Mouse (Mus musculus): ENCODE measurements at regions not wholly inside any gene's neighbourhood (a gene's known extent, or its start where the extent isn't known, plus 50 kb on each side); places are given as distances from the start of the nearest gene placed in this dataset.

DNA sequence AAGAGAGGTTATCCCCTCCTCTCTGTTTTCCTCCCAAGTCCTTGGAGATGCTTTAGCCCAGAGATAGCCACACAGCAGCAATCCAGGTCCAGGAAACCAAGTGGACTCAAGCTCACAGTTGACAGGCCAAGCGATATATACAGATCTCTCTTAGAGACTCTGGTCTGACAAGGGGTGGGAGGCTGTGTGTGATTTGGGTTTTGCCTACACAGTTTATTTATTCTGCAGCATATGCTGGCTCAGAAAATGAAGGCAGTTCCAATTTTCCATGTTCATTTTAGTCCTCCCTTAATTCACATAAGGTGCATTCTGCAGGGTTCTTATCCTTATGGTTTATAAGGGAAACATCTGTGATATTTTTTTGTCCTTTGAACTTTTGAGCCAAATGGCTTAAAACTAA is 595.0 kb upstream of the Apob start:
- H3K9me3 ChIP-seq = no peaks in the 10 kb centered on the region
- 92% methylated on average over 1 of the region's 1 CpGs for WGBS
- H3K27ac ChIP-seq = no peak overlapping the region
- ATAC-seq (ENCODE audit: low FRiP score, low read depth) = no peak
- H3K4me2 ChIP-seq (replicated peaks) = no peak overlapping the region
- H3K27me3 ChIP-seq = no peaks in the 10 kb centered on the region
- H3K9ac ChIP-seq = no peak overlapping the region
- no peaks in the 10 kb centered on the region for H3K36me3 ChIP-seq
- no peak overlapping the region for H3K4me3 ChIP-seq
- no peaks in the 10 kb centered on the region for H3K4me1 ChIP-seq

DNA sequence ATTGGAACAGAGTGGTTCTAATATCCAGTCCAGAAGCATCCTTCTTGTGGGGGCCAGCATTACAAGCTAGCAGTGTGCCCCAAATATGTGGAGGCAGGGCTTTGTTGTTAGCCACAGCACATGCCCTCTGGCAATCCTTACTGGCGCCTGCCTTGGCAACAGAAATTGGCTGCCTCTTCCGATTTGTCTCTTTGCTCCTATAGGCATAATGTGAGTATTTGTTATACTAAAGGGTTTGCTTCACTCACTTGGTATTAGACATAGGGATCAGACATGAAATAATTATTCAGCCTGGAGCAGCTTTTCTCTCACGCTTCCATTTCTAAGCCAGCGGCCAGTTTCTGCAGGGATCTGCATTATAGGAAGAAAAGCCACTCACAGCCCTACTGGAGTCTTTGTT is 573.6 kb upstream of the Apob start:
- no peaks in the 10 kb centered on the region for H3K27me3 ChIP-seq
- no peaks in the 10 kb centered on the region for H3K9me3 ChIP-seq
- H3K4me1 ChIP-seq = no peaks in the 10 kb centered on the region
- 86% methylated on average over 4 of the region's 4 CpGs for WGBS
- H3K4me3 ChIP-seq = no peak overlapping the region
- H3K9ac ChIP-seq = no peak overlapping the region
- no peaks in the 10 kb centered on the region for H3K36me3 ChIP-seq
- H3K4me2 ChIP-seq (replicated peaks) = no peak overlapping the region
- no peak overlapping the region for H3K27ac ChIP-seq
- no peak for ATAC-seq (ENCODE audit: low FRiP score, low read depth)

DNA sequence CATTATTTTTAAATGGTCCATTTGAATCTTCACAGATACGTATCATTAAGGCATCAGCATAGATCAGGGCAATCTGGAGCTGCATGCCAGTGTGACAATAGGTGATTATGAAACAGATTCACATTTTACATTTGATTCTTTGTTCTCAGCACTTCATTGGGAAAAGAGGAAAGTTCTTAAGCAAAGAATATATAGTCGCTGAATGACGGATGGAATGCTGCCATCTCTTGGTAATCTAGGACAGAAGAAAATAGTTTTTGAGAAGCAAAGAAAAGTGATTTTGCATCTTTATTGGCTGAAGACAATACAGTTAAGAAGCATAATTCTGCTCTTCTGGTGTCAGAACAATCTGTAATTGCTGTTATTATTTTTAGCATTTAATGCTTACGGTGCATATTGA is 565.6 kb upstream of the Apob start:
- 90% methylated on average over 4 of the region's 4 CpGs for WGBS
- Histone ChIP-seq H3K36me3 (no peaks in the 10 kb centered on the region), H3K9me3 (no peaks in the 10 kb centered on the region), H3K4me2 (replicated peaks) (no peak overlapping the region), H3K27me3 (no peaks in the 10 kb centered on the region), H3K27ac (no peak overlapping the region), H3K4me3 (no peak overlapping the region), H3K4me1 (no peaks in the 10 kb centered on the region), H3K9ac (no peak overlapping the region)
- ATAC-seq (ENCODE audit: low FRiP score, low read depth) = no peak

DNA sequence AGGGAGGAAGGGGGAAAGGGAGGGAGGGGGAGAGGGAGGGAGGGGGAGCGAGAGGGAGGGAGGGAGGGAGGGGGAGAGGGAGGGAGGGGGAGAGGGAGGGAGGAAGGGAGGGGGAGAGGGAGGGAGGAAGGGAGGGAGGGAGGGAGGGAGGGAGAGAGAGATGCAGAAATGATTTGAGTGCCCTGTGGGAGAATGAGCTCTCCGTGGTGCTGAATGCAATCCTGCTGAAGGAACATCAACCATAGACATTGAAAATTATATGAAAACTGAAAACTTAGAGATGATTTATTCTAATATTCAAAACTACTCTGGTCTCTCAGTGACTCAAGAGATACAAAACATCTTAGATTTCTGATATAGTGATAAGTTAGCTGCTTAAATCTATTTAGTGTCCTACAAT is 557.2 kb upstream of the Apob start:
- no peak overlapping the region for H3K4me2 ChIP-seq (replicated peaks)
- 13% methylated on average over 1 of the region's 2 CpGs for WGBS
- H3K36me3 ChIP-seq = no peaks in the 10 kb centered on the region
- H3K9me3 ChIP-seq = no peaks in the 10 kb centered on the region
- H3K27ac ChIP-seq = no peak overlapping the region
- no peak overlapping the region for H3K9ac ChIP-seq
- H3K4me3 ChIP-seq = no peak overlapping the region
- no peaks in the 10 kb centered on the region for H3K4me1 ChIP-seq
- H3K27me3 ChIP-seq = no peaks in the 10 kb centered on the region
- no peak for ATAC-seq (ENCODE audit: low FRiP score, low read depth)

DNA sequence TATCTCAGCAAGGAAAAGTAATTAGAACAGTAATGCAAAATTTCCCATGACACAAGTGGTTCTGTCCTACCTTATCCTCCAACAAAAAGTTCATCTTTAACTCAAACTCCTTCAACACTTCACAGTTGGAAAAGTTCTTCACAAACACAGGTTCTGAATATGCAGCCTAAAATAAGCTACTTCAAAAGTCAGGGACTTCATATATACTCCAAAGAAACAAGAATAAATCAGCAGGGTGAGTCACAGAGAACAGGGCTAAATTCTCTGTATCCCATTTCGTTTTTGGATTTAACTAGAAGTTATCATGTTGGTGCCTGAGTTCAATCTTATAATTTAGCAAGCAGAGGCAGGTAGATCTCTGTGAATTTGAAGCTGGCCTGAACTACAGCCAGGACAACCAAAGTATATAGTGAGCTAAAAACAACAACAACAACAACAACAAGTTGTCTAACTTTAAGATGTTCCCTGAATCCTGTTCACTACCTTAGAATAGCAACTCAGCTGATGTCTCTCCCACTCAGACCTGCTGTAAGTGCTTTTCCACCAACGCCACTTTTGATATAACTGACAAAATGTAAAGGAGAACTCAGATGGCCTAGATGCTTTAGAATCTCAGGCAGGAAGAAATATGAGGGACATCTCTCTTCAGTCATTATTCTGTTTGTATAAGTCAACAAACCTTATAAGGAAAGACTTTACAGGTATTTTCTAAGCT is 555.5 kb upstream of the Apob start:
- 46% methylated on average over 2 of the region's 2 CpGs for WGBS
- H3K4me3 ChIP-seq = no peak overlapping the region
- no peaks in the 10 kb centered on the region for H3K4me1 ChIP-seq
- H3K9ac ChIP-seq = no peak overlapping the region
- H3K9me3 ChIP-seq = no peaks in the 10 kb centered on the region
- no peak overlapping the region for H3K27ac ChIP-seq
- no peak for ATAC-seq (ENCODE audit: low FRiP score, low read depth)
- no peak overlapping the region for H3K4me2 ChIP-seq (replicated peaks)
- no peaks in the 10 kb centered on the region for H3K36me3 ChIP-seq
- H3K27me3 ChIP-seq = no peaks in the 10 kb centered on the region

DNA sequence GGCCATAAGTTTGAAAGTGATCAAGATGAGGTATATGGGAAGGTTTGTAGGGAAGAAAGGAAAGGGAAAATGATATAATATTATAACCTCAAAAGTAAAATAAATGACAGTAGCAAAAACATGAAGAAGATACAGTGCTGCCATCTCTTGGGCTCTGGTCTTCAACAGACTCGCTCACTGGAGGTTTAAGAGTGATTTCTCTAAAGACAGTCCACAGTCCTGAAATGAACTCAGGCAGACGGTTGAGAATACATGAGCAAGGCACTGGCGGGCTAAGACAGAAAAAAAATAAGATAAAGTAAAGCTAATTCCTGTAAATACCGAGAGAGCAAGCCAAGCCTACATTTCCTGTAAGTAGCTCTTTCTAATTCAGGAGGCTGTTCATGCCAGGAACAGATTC is 546.5 kb upstream of the Apob start:
- Histone ChIP-seq H3K4me3 (no peak overlapping the region), H3K27me3 (no peaks in the 10 kb centered on the region), H3K4me1 (no peaks in the 10 kb centered on the region), H3K9me3 (no peaks in the 10 kb centered on the region), H3K4me2 (replicated peaks) (no peak overlapping the region), H3K27ac (no peak overlapping the region), H3K9ac (no peak overlapping the region), H3K36me3 (no peaks in the 10 kb centered on the region)
- ATAC-seq (ENCODE audit: low FRiP score, low read depth) = no peak
- WGBS = 73% methylated on average over 4 of the region's 4 CpGs

DNA sequence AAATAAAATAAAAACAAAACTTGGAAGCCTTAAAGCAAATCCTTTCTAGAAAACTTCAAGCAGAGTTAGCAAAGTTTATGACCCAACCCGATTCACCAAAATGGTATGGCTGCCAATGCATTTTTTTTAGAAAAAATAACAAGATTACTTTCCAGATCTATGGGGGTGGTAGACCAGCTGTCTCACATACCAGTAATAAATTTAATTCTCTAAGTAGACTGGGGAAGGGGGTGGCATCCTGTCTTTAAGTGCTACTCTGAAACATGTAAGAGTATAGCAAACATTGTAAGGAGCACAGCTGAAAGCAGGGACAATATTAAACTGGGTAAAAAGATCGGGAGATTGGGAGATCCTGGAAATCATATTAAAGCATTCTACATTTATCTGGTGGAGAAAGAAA is 532.2 kb upstream of the Apob start:
- WGBS = 75% methylated on average over 2 of the region's 2 CpGs
- no peak overlapping the region for H3K4me3 ChIP-seq
- no peak overlapping the region for H3K9ac ChIP-seq
- no peak overlapping the region for H3K4me2 ChIP-seq (replicated peaks)
- H3K9me3 ChIP-seq = no peaks in the 10 kb centered on the region
- H3K27me3 ChIP-seq = no peaks in the 10 kb centered on the region
- H3K4me1 ChIP-seq = no peaks in the 10 kb centered on the region
- no peak overlapping the region for H3K27ac ChIP-seq
- no peaks in the 10 kb centered on the region for H3K36me3 ChIP-seq
- no peak for ATAC-seq (ENCODE audit: low FRiP score, low read depth)

DNA sequence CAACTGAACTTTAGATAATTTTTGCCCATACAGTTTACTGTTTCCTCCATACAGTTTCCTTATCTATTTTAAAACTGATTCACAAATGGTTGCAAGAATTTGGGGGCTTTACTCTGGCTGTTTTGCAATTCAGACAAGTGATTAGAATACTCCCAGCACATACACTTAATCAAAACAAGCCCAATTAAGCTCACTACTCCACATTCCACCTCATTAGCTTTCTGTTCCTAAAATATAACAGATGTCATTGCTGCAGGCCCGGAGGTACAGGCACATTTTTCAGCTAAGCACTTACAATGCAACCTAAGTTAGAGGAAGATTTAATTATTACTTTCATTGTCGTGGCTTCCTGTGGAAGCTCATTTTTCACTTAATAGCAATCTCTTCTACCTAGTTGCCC is 526.9 kb upstream of the Apob start:
- H3K9me3 ChIP-seq = no peaks in the 10 kb centered on the region

DNA sequence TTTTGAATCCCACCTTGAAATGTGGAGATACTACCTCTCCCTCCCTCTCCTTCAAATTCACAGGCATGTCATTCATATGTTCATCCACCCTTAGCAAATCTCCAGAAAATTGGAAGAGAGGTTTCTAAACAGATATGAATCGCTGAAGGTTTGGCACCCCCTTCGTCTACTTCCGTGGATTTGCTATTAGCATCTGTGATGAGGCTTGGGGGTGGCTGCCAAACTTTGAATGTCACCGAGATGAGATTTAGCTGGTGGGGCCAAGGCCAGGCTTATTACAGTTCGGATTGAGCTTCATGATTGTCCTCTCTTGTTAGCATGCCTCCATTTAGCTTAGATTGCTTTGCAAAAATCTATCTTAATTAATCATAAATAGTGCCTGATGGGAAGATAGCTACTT is 520.4 kb upstream of the Apob start:
- H3K9ac ChIP-seq = no peak overlapping the region
- no peak for ATAC-seq (ENCODE audit: low FRiP score, low read depth)
- 86% methylated on average over 5 of the region's 5 CpGs for WGBS
- no peaks in the 10 kb centered on the region for H3K9me3 ChIP-seq
- H3K4me1 ChIP-seq = no peaks in the 10 kb centered on the region
- H3K4me2 ChIP-seq (replicated peaks) = no peak overlapping the region
- no peaks in the 10 kb centered on the region for H3K36me3 ChIP-seq
- H3K27ac ChIP-seq = no peak overlapping the region
- H3K27me3 ChIP-seq = no peaks in the 10 kb centered on the region
- no peak overlapping the region for H3K4me3 ChIP-seq

More for the DNA sequence above, 526.9 kb upstream of the Apob start:
- 2% methylated on average over 2 of the region's 2 CpGs for WGBS
- no peaks in the 10 kb centered on the region for H3K4me1 ChIP-seq
- no peak overlapping the region for H3K9ac ChIP-seq
- no peaks in the 10 kb centered on the region for H3K36me3 ChIP-seq
- no peak overlapping the region for H3K4me3 ChIP-seq
- H3K4me2 ChIP-seq (replicated peaks) = no peak overlapping the region
- no peak for ATAC-seq (ENCODE audit: low FRiP score, low read depth)
- no peaks in the 10 kb centered on the region for H3K27me3 ChIP-seq
- H3K27ac ChIP-seq = no peak overlapping the region

DNA sequence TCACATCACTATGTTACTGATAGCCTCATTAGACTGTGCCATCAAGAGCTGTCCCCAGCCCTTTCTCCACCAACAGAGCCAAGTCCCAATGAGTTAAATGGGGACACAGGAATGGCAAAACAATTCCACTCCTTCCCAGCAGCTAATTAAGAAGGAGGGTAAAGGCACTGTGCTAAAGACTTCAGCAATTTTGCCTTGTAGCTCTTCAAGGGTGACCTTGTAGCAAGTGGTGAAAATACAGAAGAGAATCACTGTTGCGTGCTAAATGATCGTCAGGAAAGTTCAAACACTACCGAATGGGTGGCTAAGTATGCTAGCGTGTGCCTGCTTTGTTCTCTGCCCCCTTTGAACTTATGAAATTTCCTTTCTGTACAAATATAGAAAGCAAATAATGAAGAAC is 519.9 kb upstream of the Apob start:
- no peak for ATAC-seq (ENCODE audit: low FRiP score, low read depth)
- no peak overlapping the region for H3K27ac ChIP-seq
- H3K9ac ChIP-seq = no peak overlapping the region
- no peaks in the 10 kb centered on the region for H3K36me3 ChIP-seq
- H3K4me2 ChIP-seq (replicated peaks) = no peak overlapping the region
- no peaks in the 10 kb centered on the region for H3K9me3 ChIP-seq
- no peak overlapping the region for H3K4me3 ChIP-seq
- H3K4me1 ChIP-seq = no peaks in the 10 kb centered on the region
- 86% methylated on average over 4 of the region's 4 CpGs for WGBS
- no peaks in the 10 kb centered on the region for H3K27me3 ChIP-seq

DNA sequence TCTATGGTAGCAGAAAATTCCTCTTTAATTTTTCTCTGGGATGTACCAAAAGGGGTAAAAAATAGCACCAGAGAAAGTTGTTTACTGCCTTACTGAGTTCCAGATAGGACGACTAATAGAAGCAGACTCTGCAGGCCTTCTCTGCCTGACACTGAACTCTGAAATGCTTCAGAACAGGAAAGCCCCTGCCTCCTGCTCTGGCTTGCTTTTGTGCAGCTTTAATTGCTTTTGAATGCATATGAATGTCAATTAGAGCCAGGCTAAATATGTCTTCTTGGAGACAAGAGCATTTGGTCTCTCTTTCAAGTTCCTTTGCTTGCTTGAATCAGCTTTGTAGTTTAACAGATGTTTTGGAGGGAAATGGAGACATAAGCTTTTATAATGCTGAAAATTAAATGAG is 512.5 kb upstream of the Apob start:
- no peak overlapping the region for H3K4me2 ChIP-seq (replicated peaks)
- H3K27ac ChIP-seq = no peak overlapping the region
- H3K9ac ChIP-seq = no peak overlapping the region
- 9% methylated on average over 1 of the region's 1 CpGs for WGBS
- H3K4me3 ChIP-seq = no peak overlapping the region
- ATAC-seq (ENCODE audit: low FRiP score, low read depth) = no peak
- H3K9me3 ChIP-seq = no peaks in the 10 kb centered on the region
- no peaks in the 10 kb centered on the region for H3K27me3 ChIP-seq
- H3K36me3 ChIP-seq = no peaks in the 10 kb centered on the region
- H3K4me1 ChIP-seq = 0 out of 2 replicates have a peak, but pooled peaks cover 9% of the 10 kb centered on the region

DNA sequence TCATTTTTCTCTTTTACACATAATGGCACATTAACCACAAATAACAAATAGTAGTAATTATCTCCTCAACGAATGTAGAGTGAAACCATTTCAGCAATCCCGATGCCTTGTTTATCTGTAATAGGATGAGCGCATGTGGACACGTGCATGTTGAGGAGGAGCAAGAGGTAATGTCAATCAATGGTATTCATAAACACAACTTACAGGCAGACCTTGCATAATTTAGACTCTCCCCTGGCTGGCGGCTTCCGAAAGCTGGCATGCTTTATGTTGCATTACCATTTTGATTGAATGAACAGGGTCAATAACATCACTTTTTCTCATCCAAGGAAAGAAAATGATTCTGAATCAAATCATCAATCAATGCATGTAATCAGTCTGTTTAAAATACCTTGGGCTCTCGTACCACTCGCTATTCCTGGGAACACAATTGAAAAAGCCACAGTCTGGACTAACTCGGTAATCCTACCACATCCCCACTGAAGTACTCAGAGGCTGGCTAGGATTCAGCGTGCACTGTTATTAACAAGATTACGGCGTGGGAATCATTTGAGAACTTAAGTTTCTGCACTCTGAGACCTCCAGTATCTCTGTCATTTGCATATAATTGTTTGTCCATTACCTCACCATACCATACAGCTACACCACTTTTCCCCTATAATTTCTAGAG is 464.7 kb upstream of the Apob start:
- Histone ChIP-seq H3K4me1 (no peaks in the 10 kb centered on the region), H3K36me3 (no peaks in the 10 kb centered on the region), H3K27me3 (no peaks in the 10 kb centered on the region), H3K27ac (no peak overlapping the region), H3K9ac (no peak overlapping the region), H3K4me2 (replicated peaks) (no peak overlapping the region), H3K9me3 (no peaks in the 10 kb centered on the region), H3K4me3 (no peak overlapping the region)
- WGBS = 89% methylated on average over 12 of the region's 12 CpGs
- ATAC-seq (ENCODE audit: low FRiP score, low read depth) = no peak

DNA sequence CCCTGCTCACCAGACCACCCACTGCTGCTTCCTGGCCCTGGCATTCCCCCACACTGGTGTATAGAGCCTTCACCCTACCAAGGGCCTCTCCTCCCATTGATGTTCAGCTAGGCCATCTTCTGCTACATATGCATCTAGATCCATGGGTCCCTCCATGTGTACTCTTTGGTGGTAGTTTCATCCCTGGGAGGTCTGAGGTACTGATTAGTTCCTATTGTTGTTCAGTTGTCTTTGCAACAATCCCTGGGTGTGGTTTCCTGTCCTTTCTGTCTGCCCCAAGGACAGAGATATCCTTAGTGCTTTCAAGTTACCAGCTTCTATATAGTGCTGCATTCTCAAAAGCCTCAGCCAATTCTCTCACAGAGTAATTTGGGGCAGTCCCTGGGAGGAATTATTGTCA is 440.1 kb upstream of the Apob start:
- Histone ChIP-seq H3K4me2 (replicated peaks) (no peak overlapping the region), H3K9ac (no peak overlapping the region), H3K36me3 (no peaks in the 10 kb centered on the region), H3K27ac (no peak overlapping the region), H3K27me3 (no peaks in the 10 kb centered on the region), H3K9me3 (no peaks in the 10 kb centered on the region), H3K4me1 (no peaks in the 10 kb centered on the region), H3K4me3 (no peak overlapping the region)
- no peak for ATAC-seq (ENCODE audit: low FRiP score, low read depth)
